Mouse (Mus musculus): ENCODE measurements at regions not wholly inside any gene's neighbourhood (a gene's known extent, or its start where the extent isn't known, plus 50 kb on each side); places are given as distances from the start of the nearest gene placed in this dataset.

DNA sequence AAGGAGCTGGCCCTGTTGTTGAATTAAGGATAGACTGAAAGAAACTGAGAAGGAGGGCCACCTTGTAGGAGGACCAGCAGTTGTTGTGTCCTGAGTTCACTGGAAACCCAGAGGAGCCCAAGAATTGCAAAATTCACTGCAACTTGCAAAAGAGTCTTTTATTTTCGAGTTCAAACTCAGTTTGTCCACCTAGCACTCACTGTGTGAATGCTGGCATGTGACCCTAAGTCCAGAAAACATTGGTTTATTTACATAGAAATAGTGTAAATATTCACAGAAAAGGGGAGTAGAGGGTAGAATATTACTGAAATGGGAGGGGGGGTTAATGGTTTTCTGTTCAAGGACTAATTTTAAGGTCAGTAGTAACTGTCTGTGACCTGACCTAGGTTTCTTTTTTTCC is 394.7 kb downstream of the 4933405O20Rik start:
- TF ChIP-seq POLR2A (IDR thresholded peaks at IDR 0.05; ENCODE audit: extremely low read depth, insufficient read depth, low read length) (no peak), CTCF (IDR thresholded peaks at IDR 0.05; ENCODE audit: extremely low read depth, insufficient read depth, low read length) (no peak)
- no peak overlapping the region for H3K4me3 ChIP-seq (ENCODE audit: insufficient read depth, low read length)
- H3K4me1 ChIP-seq (ENCODE audit: control insufficient read depth, insufficient read depth, low read length), result no peaks in the 10 kb centered on the region
- H3K27ac ChIP-seq (ENCODE audit: insufficient read depth, low read length), result no peak overlapping the region

DNA sequence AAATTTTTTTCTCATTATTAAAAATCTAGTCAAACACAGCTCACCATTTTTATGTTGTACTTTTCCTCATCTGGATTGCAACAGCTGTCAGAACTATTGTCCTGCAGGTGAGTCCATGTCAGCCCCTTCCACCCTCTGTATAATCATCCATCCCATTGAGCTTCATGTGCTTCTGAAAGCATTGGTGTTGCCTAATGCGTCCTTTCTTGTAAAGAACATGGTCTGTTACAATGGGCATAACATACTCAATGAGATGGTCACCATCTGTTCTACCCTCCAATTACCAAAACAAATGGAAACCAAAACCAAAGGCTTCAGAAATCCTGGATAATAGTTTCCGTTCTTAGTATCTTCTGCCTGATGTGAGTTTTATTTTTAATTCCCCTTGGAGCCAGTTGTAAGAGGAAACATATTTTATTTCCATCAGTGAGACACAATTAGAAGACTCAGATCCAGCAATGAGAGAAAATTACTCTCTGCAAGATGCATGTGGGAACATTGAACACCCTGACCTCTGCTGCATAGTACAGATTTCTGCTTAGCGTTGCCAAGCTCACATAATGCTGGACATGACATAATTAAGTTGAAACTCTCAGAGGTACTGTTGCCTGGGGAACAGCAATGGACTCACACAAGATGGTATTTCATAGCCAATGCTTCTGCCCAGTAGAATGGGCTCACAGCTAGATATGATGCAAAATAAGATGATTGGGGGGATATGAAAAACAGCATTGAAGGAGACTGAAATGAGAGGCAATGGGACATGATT is 443.1 kb downstream of the 4933405O20Rik start:
- H3K4me1 ChIP-seq (ENCODE audit: control insufficient read depth, insufficient read depth, low read length), result no peaks in the 10 kb centered on the region
- no peak overlapping the region for H3K4me3 ChIP-seq (ENCODE audit: insufficient read depth, low read length)
- TF ChIP-seq CTCF (IDR thresholded peaks at IDR 0.05; ENCODE audit: extremely low read depth, insufficient read depth, low read length) (no peak), POLR2A (IDR thresholded peaks at IDR 0.05; ENCODE audit: extremely low read depth, insufficient read depth, low read length) (no peak)
- H3K27ac ChIP-seq (ENCODE audit: insufficient read depth, low read length), result no peak overlapping the region

DNA sequence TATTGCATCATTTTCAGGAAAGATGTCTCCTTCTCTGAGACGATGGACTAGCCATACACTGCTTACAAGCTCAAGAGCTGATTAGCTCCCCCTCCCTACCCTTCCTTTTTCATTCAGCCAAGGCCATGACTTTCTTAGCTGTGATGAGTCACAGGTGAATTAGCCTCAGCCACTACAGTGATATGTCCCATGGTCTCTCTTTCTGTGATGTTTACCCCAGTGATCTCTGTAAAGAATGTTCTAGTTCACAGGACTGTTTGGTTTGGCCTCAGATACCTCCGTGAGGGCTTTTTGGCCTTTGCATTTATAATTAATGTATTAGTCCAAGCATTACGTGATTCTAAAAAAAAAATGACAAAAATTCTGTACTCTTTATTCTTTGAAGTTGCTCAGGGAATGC is 452.5 kb downstream of the 4933405O20Rik start:
- Histone ChIP-seq H3K4me3 (ENCODE audit: insufficient read depth, low read length) (no peak overlapping the region), H3K4me1 (ENCODE audit: control insufficient read depth, insufficient read depth, low read length) (no peaks in the 10 kb centered on the region), H3K27ac (ENCODE audit: insufficient read depth, low read length) (no peak overlapping the region)
- no peak for TF ChIP-seq POLR2A (IDR thresholded peaks at IDR 0.05; ENCODE audit: extremely low read depth, insufficient read depth, low read length)
- no peak for TF ChIP-seq CTCF (IDR thresholded peaks at IDR 0.05; ENCODE audit: extremely low read depth, insufficient read depth, low read length)

DNA sequence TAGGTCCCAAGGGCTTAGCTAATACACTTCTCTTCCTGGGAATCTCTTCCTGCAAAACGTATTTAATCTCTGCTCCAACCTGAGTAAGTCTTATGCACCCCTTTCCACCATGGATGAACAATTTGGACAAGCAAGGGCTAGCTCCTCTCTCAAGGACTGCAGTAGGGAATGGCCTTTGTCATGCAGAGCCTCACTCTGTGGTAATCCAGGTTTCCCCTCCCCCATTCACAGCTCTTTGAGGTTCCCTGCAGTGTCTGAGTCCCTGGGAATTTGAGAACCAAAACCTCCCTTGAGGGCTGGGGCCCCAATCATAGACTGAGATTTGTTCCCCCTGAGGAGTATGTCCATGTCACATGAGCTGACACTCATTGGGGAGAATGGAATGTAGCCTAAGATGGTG is 442.5 kb upstream of the Ano5 start:
- Histone ChIP-seq H3K4me3 (ENCODE audit: insufficient read depth, low read length) (no peak overlapping the region), H3K4me1 (ENCODE audit: control insufficient read depth, insufficient read depth, low read length) (no peaks in the 10 kb centered on the region), H3K27ac (ENCODE audit: insufficient read depth, low read length) (no peak overlapping the region)
- TF ChIP-seq CTCF (IDR thresholded peaks at IDR 0.05; ENCODE audit: extremely low read depth, insufficient read depth, low read length) (no peak), POLR2A (IDR thresholded peaks at IDR 0.05; ENCODE audit: extremely low read depth, insufficient read depth, low read length) (no peak)

DNA sequence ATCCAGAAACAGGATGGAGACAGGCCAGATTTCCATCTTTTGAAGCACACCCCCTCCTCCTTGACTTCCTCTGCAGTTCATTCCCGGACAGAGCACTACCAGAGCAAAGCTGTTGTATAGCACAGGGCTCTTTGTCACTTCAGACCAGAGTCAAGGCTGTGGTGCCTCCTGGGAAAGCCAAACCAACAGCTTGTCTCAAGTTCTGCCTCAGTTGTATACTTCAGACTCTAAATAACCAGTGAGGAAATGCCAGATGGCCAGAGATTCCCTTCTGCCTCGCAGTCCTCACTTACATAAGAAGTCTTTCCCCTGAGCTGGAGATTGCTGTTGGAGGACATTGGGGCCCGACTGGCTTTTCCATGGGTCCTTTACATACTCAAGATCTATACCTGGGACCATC is 417.1 kb upstream of the Ano5 start:
- Histone ChIP-seq H3K4me1 (ENCODE audit: control insufficient read depth, insufficient read depth, low read length) (peaks cover 2% of the 10 kb centered on the region; the same call in 1 of the 2 replicates), H3K4me3 (ENCODE audit: insufficient read depth, low read length) (no peak overlapping the region), H3K27ac (ENCODE audit: insufficient read depth, low read length) (no peak overlapping the region)
- no peak for TF ChIP-seq POLR2A (IDR thresholded peaks at IDR 0.05; ENCODE audit: extremely low read depth, insufficient read depth, low read length)
- no peak for TF ChIP-seq CTCF (IDR thresholded peaks at IDR 0.05; ENCODE audit: extremely low read depth, insufficient read depth, low read length)

DNA sequence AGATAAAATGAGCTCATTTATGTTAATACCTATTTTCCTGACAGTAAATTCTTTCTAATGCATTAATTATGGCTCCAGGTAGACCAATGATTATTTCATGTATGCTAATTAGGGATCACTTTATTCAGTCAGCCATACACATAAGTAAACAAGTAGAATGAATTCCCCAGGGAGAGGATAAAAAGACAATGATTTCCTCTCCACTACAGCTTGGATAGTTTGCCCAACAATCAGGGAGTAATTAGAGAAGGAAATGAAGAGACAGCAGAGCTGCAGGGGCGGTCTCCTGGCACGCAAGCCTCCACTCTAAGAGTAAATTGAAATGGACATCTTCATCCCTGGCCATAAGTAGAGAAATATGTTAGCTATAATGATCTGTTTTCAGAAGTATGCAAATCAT is 409.7 kb upstream of the Ano5 start:
- no peaks in the 10 kb centered on the region for H3K4me1 ChIP-seq (ENCODE audit: control insufficient read depth, insufficient read depth, low read length)
- no peak for TF ChIP-seq CTCF (IDR thresholded peaks at IDR 0.05; ENCODE audit: extremely low read depth, insufficient read depth, low read length)
- no peak for TF ChIP-seq POLR2A (IDR thresholded peaks at IDR 0.05; ENCODE audit: extremely low read depth, insufficient read depth, low read length)
- no peak overlapping the region for H3K27ac ChIP-seq (ENCODE audit: insufficient read depth, low read length)
- H3K4me3 ChIP-seq (ENCODE audit: insufficient read depth, low read length), result no peak overlapping the region

DNA sequence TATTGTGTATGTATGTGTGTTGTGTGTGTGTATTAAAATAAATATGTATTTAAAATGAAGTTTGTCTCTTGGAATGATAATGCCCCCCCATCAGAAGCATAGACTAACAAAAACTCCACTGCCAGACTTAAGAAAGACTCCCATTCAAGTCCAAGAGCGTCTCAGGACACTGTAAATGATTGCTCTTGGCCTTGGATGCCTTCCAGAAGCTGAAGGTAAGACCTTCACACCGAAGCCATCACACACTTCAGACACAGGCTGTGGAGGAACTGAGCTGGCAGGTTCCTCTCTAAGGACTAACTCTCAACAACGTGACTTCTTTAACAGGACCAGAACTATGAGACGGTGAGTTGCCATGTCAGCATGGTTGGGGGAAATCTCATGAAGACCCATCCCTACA is 370.0 kb upstream of the Ano5 start:
- TF ChIP-seq POLR2A (IDR thresholded peaks at IDR 0.05; ENCODE audit: extremely low read depth, insufficient read depth, low read length) (no peak), CTCF (IDR thresholded peaks at IDR 0.05; ENCODE audit: extremely low read depth, insufficient read depth, low read length) (no peak)

DNA sequence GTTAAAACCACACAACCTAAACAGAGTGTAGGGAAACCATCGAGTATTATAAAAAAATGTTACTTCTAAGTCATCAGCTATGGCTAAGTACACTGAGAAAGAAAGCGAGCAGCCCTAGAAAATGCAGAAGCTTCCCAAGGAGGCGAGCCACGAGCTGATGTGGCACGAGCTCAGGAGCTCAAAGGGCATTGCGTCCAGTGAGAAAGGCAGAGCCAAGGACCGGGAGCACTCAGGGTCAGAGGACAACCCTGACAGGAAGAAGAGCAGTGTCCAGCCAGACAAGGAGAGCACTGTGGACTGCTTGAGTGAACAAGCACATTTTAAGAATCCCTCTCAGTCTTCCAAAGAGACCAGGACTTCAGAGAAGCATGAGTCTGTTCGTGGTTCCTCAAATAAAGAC is 335.6 kb upstream of the Ano5 start:
- H3K27ac ChIP-seq (ENCODE audit: insufficient read depth, low read length), result no peak overlapping the region
- no peak overlapping the region for H3K4me3 ChIP-seq (ENCODE audit: insufficient read depth, low read length)
- no peak for TF ChIP-seq CTCF (IDR thresholded peaks at IDR 0.05; ENCODE audit: extremely low read depth, insufficient read depth, low read length)
- TF ChIP-seq POLR2A (IDR thresholded peaks at IDR 0.05; ENCODE audit: extremely low read depth, insufficient read depth, low read length), result no peak
- no peaks in the 10 kb centered on the region for H3K4me1 ChIP-seq (ENCODE audit: control insufficient read depth, insufficient read depth, low read length)

More for the DNA sequence above, 370.0 kb upstream of the Ano5 start:
- H3K27ac ChIP-seq (ENCODE audit: insufficient read depth, low read length), result no peak overlapping the region
- H3K4me1 ChIP-seq (ENCODE audit: control insufficient read depth, insufficient read depth, low read length), result no peaks in the 10 kb centered on the region
- no peak overlapping the region for H3K4me3 ChIP-seq (ENCODE audit: insufficient read depth, low read length)

DNA sequence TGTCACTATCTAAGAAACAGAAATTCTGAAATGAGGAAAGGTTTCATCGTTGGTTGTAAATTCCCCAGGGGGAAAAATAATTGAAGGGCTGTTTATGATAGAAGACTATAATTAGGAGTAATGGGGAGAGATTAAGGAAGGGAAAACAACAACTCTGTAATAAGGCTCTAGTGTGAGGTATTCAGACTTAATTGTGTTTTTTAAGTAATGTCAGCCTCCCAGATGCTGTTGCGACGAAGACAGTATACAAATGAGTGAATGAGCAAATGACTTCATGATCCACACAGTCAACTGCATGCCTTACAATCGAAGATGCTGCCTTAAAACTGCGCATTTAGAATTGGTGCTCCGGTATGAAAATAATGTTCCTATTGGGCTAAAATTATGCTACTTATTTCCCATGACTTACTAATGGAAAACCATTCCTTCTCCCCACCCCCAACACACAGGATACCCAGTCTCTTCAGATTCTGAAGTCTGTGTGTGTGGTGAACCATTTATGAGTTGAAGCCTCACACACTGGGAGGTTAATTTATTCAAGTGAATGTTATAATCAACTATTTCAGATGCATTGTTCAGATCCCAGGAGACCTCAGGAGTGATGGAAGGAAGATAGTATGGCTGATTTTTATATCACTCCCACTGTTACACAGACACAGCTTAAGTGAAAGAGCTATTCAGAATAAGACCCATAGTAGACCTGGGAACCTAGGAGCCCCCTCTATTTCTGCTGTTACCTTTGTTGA is 295.2 kb upstream of the Ano5 start:
- H3K4me1 ChIP-seq (ENCODE audit: control insufficient read depth, insufficient read depth, low read length), result no peaks in the 10 kb centered on the region

DNA sequence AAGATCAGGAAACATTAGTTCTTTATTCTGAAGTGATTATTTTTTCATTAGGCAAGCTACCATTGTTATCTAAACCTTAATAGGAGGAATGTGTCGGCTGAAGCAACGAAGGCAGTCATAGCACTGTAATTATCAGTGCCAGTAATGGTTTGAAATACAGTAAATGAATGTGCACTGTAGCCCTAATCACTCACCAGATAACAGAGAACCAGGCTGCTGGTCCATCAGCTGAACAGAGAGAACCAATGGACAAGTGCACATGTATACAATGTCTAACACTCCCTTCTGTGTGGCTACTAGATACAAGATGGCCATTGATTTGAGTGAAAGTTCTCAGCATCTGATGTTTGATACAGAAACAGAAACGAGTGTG is 294.6 kb upstream of the Ano5 start:
- H3K27ac ChIP-seq (ENCODE audit: insufficient read depth, low read length), result no peak overlapping the region
- TF ChIP-seq CTCF (IDR thresholded peaks at IDR 0.05; ENCODE audit: extremely low read depth, insufficient read depth, low read length) (no peak), POLR2A (IDR thresholded peaks at IDR 0.05; ENCODE audit: extremely low read depth, insufficient read depth, low read length) (no peak)
- H3K4me1 ChIP-seq (ENCODE audit: control insufficient read depth, insufficient read depth, low read length), result no peaks in the 10 kb centered on the region
- no peak overlapping the region for H3K4me3 ChIP-seq (ENCODE audit: insufficient read depth, low read length)

More for the DNA sequence above, 295.2 kb upstream of the Ano5 start:
- H3K4me3 ChIP-seq (ENCODE audit: insufficient read depth, low read length), result no peak overlapping the region
- TF ChIP-seq POLR2A (IDR thresholded peaks at IDR 0.05; ENCODE audit: extremely low read depth, insufficient read depth, low read length), result no peak
- no peak overlapping the region for H3K27ac ChIP-seq (ENCODE audit: insufficient read depth, low read length)

Data from cortical plate, adult 2 months (tissue).